Mouse (Mus musculus): ENCODE measurements at regions not wholly inside any gene's neighbourhood (a gene's known extent, or its start where the extent isn't known, plus 50 kb on each side); places are given as distances from the start of the nearest gene placed in this dataset.

- in situ Hi-C loops (cut with MboI, MseI) = no loop called here
Observed at GRCm38 (mm10) chr1:193430231-193430630, 60.1 kb upstream of the Camk1g start.

- in situ Hi-C loops (cut with MboI, MseI) = no loop called here
Observed at GRCm38 (mm10) chr1:193423653-193424075, 53.6 kb upstream of the Camk1g start.

- in situ Hi-C loops (cut with MboI, MseI) = no loop called here
Observed at GRCm38 (mm10) chr1:193422886-193423285, 52.8 kb upstream of the Camk1g start.

GRCm38 (mm10) chr1:193421820-193422219, 51.7 kb upstream of the Camk1g start:
- in situ Hi-C loops (cut with MboI, MseI) = no loop called here

- in situ Hi-C loops (cut with MboI, MseI) = no loop called here
Observed at GRCm38 (mm10) chr1:193421414-193421813, 51.3 kb upstream of the Camk1g start.

All from T-helper 17 cell (primary cell).